Mouse (Mus musculus): ENCODE measurements around the gene Nploc4.

Gene Nploc4

DNA sequence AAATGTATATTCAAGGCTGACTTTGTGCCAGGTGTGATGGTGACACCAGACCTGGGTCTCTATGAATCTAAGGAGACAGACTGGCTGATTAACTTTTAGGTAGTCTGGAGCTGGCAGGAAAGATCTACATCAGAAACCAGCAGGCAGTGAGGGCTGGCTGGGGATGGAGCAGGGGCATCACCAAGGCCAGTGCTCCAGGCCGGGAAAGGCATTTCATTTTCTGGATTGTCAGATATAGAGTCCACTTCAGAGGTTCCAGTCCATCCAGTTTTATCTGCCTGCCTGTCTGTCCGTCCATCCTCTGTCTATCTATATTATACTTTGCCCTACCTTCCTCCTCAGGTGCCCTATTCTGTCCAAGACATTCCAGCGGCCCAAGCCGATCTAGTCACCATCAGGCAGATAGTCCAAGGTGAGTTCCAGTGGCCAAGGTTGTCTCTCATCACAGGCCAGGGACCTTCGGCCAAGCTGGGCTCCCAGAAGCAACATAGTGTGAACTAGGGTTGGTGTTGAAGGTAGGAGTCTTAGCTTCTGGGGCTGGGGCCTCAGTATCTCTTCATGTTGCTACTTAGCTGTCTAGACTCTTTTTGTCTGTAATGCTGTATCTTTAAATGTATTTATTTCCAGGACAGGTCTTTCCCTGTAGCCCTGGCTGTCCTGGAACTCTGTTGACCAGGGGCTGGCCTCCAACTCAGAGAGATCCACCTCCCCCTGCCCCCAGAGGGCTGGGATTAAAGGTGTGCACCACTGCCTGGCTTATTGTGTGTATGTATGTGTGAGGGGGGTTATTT, 93.8 kb downstream of the Nploc4 start:
- ATAC-seq (ENCODE audit: insufficient number of reproducible peaks, low FRiP score, low TSS enrichment): no peak

DNA sequence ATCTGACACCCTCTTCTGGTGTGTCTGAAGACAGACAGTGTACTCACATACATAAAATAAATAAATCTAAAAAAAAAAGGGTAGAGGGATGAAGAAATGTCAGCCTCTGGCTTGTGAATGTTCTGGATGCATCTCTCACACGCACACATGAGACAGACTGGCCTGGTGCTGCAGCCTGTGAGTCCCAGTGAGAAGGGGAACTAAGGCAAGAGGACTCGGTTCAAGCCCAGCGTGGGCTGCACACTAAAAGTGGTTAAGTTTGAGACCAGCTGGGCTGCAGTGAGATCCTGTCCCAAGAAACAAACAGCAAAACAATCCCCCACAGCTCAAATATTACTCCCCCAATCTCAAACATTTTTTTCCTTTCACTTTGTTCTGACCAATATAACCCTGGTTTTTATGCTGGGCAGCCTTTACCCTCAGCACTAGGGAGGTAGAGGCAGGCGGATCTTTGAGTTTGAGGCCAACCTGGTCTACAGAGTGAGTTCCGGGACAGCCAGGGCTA, 94.8 kb downstream of the Nploc4 start:
- no peak for ATAC-seq (ENCODE audit: insufficient number of reproducible peaks, low FRiP score, low TSS enrichment)

DNA sequence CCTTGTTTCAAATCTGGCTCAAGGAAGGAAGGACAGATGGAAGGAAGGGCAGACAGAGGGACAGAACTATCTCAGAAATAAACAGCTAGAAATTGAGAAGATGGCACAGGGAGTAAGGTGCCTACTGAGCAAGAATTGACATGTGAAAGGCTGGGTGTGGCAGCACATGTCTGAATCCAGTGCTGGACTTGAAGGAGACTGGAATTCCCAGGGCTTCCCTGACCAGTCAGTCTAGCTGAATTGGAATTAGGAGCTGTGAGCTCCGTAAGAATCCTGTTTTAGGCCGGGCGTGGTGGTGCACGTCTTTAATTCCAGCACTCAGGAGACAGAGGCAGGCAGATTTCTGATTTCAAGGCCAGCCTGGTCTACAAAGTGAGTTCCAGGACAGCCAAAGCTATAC, 95.8 kb downstream of the Nploc4 start:
- no peak for ATAC-seq (ENCODE audit: insufficient number of reproducible peaks, low FRiP score, low TSS enrichment)

DNA sequence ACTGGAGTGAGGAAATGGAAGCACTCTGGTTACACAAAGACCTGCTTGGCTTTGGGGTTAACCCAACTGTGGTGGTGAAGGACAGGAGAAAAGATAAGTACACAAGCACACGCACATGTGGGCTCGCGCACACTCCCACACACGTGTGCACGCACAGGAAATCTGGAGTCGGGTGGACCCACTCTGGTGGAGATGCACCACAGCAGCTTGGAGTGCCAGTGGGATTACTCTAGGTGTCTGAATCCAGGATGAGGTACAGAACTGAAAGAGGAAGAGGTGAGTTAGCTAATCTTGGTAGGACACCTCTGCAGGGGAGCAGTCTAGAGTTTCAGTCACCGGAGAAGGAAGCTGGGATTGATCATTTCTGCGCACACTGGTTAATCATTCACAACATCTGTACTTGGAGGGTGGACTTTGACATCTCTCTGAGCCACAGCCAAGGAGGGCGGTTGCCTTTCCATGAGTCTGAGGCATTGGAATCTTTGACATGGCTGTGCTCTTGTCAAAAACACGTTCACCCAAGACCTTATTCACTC, 97.5 kb downstream of the Nploc4 start:
- no peak for ATAC-seq (ENCODE audit: insufficient number of reproducible peaks, low FRiP score, low TSS enrichment)

DNA sequence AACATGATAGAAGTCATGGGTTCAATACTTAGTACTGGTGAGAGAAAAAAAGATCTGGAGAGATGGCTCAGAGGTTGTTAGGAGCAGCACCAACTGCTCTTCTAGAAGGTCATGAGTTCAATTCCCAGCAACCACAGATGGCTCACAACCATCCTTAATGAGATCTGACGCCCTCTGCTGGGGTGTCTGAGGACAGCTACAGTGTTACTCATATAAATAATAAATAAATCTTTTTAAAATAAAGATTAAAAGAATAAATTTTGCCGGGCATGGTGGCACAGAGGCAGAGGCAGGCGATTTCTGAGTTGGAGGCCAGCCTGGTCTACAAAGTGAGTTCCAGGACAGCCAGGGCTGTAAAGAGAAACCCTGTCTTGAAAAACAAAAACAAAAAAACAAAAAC, 98.7 kb downstream of the Nploc4 start:
- no peak for ATAC-seq (ENCODE audit: insufficient number of reproducible peaks, low FRiP score, low TSS enrichment)

DNA sequence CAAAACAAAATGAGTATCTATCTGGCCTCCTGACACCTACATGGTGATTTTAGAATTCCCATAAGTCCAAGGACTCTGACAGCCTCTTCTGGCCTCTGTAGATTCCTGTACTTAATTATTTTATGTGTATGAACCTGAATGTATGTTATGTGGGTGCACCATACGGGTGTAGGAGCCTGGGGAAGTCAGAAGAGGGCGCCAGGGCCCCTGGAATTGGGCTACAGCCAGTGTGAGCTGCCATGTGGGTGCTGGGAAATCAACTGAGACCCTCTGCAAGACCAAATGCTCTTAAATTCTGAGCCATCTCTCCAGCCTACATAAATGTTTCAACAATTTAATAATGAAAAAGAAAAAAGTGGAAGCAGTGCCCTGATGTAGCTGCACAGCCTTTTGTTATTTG, 100.1 kb downstream of the Nploc4 start:
- no peak for ATAC-seq (ENCODE audit: insufficient number of reproducible peaks, low FRiP score, low TSS enrichment)

DNA sequence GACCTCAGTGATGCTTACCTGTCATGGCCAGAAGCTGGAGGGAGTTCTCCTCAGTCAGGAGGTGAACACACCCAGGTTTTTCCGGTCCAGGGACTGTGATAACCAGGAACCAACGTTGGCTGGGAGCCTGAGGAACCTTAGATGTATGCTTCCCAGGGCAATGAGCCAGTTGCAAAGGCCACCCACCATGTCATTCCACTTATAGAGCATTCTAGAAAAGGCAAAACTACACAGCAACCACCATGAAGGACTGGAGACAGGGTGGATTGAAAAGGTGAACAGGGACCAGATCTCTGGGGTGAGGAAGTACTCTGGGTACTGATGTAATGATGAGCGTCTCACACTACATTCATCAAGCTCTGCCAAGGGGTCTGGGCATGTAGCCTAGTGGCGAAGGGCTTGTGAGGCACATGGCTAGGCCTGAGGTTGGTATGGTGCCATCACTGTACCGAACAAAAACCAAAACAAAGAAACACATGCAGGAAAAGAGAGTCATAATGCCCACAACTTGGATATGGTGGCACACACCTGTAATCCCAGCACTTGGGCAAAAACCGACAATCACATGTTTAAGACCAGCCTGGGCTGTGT, 102.0 kb downstream of the Nploc4 start:
- ATAC-seq (ENCODE audit: insufficient number of reproducible peaks, low FRiP score, low TSS enrichment): no peak

Measured in cerebellum, adult (tissue).